Comparison of ENCODE assay signal across 14 mouse cellular contexts in the genomic region with DNA sequence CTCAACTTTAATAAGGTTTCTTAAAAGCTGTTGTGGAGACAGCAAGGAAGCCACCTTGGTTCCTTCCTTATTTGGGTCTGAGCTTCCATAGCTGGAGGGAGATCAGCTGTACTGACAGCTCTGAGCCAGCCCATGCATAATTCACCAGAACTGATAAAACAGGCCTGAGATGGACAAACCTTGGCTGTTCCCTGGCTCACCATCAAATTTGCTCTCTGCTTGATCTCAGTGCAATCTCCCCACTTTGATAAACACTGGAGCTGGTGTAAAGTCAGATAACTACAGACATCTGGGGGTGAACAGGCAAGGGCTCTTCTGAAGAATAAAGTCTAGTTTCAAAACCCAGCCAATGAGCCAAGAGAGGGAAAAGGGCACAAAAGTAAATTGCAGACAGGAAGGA.
A peak's percentile ranks its signal among the peaks of the same experiment; 100 is the strongest.
DNase-seq lines count a peak whose midpoint lies in the region.
"Had no signal": no experiment of that assay in that cellular context is flagged by ENCODE, and none has a peak within 500 bp of the region (broad histone marks: within the 10 kb centered on the region; RNA-seq: fewer than 3 reads in every experiment).

No protein-coding gene starts in this region.

- peak; percentile 70 for DNase-seq in heart, adult 11 months
- no peak for DNase-seq in heart, postnatal 36 days
- DNase-seq in lung, postnatal 36 days = peak; percentile 30
- no peak for DNase-seq in lung, adult 18-20 months
- peak; percentile 15 for DNase-seq in urinary bladder, postnatal 14 days (ENCODE audit: low spot score)
- no peak for DNase-seq in urinary bladder, adult 2 months (ENCODE audit: low spot score)
- no peak for DNase-seq in retina, embryonic 14.5 days (ENCODE audit: low spot score)
- DNase-seq: adrenal gland, adult 8-10 months; adrenal gland, postnatal 14 days; adrenal gland, postnatal 36 days; cerebellum, adult 11-12 months; cerebellum, adult 2 months; cerebellum, adult 9-10 months; cerebellum, postnatal 25 days had no signal

- intact Hi-C loops in heart, postnatal 36 days (cut with DNase I) = no loop called here

Comparison
In these comparisons a context has a peak if more than half of its experiments do, and no peak if none do; other contexts are left out.
1. DNase-seq: peak in heart, adult 11 months (single experiment), lung, postnatal 36 days (single experiment) and urinary bladder, postnatal 14 days (single experiment); none in heart, postnatal 36 days (0 of 2), lung, adult 18-20 months (0 of 2), urinary bladder, adult 2 months (single experiment) and retina, embryonic 14.5 days (single experiment).